Mouse (Mus musculus) T-helper 17 cell (primary cell): Measurements from ENCODE around the gene Htr1f.

ENCODE experiments used
- in situ Hi-C, 2 experiments: fragments of 300-600 bp; cut with MboI, MseI; formaldehyde crosslinking; loops; 1 replicate in 1 of 2; 2 replicates in 1 of 2; pipeline ENCODE4 v1.15.1; 2025; ENCODE audit warnings: high pct_unique_total_duplicates in 2 of 2

Htr1f gene

GRCm38 (mm10) chr16:64973533-64974305 is 131.9 kb downstream of the Htr1f start:
- in situ Hi-C loops: loop anchor here (5.0 to 10.0 kb wide), 2 partner anchors 59 to 439 kb away; no protein-coding TSS in a partner anchor

GRCm38 (mm10) chr16:64961690-64962089 is 144.0 kb downstream of the Htr1f start:
- in situ Hi-C loops: no loop called here

DNA sequence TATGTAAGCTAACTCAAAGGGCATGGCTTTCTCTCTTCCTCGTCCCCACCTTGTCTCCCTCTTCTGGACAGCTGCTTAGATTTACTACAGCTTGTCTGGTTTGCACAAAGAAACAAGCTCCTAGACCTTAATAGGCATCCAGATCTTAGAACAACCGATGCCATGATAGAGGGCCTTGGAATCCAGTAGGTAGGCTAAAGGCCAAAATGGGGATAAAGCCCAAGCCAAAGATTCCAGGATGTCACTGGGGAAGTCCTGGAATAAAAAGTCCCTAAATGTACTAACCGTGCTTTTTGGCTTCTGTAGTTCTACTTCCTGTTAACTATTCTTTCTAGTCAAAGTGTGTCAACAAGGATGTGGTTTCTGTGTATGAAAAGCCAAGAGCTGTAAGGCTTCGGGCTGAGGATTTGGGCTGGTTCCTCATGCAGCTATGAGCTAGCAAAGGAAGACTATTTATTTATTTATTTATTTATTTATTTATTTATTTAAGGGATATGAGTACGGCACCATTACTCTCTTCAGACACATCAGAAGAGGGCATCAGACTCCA is 163.9 kb downstream of the Htr1f start:
- in situ Hi-C loops: no loop called here

DNA sequence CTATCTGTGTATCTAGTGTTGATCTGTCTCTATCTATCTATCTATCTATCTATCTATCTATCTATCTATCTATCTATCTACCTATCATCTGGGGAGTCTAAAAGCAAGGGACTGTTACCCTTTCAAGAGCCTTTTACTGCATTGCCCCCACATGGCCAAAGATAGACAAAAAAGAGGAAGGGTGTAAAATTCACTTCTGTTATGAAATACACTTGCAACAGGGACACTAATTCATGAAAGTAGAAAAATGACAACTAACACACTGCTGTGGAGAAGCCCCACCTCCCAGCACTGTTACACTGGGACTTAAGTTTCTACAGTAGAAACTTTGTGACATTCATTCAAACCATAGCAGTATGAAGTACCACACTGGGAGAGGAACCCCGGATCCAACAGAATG is 170.9 kb downstream of the Htr1f start:
- in situ Hi-C loops: loop anchor here in 1 of 2 experiments (10.0 kb wide), 1 partner anchor 1990 kb away; no protein-coding TSS in a partner anchor

DNA sequence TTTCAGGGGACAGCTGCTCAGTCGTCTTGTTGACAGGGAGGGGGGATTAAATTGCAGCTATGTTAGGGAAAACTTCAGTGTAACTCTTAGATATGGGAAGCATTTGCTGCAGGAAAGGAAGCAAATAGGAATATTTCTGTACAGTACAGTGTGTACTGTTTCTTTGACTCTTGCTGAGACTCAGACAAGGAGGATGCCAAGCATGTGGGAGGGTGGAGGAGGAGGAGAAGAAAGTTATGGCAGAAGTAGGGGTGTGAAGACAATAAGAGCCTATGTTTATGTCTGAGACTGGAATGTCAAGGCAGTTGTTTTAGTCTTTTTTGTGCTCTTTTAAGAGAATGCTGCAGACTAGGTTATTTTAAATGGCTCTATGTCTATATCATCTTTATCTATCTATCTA is 171.6 kb downstream of the Htr1f start:
- in situ Hi-C loops: loop anchor here in 1 of 2 experiments (10.0 kb wide), 1 partner anchor 1989 kb away; no protein-coding TSS in a partner anchor

- in situ Hi-C loops: loop anchor here in 1 of 2 experiments (25.0 kb wide), 1 partner anchor 564 kb away; no protein-coding TSS in a partner anchor
Observed at GRCm38 (mm10) chr16:64923500-64923899, 182.2 kb downstream of the Htr1f start.

GRCm38 (mm10) chr16:64908747-64909146 is 196.9 kb downstream of the Htr1f start:
- in situ Hi-C loops: loop anchor here in 1 of 2 experiments (25.0 kb wide), 1 partner anchor 579 kb away; no protein-coding TSS in a partner anchor

DNA sequence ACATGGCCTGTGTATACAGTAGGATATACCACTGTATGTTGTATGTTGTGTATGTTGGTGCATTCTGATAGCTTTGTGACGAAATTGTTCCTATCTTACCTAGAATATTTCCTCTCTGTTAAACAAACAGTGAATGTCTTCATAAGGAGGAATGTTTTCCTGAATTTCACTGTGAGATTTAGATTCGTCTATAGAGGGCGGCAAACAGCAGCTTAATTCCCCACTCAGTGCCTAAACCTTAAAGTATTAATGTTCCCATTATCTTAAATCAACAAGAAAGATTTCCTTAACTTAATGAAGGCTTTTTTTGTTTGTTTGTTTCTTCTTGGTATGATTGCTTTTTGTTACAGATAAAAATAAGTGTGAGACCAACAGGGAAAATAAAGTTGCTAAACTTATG is 198.5 kb downstream of the Htr1f start:
- in situ Hi-C loops: loop anchor here in 1 of 2 experiments (25.0 kb wide), 1 partner anchor 580 kb away; no protein-coding TSS in a partner anchor

DNA sequence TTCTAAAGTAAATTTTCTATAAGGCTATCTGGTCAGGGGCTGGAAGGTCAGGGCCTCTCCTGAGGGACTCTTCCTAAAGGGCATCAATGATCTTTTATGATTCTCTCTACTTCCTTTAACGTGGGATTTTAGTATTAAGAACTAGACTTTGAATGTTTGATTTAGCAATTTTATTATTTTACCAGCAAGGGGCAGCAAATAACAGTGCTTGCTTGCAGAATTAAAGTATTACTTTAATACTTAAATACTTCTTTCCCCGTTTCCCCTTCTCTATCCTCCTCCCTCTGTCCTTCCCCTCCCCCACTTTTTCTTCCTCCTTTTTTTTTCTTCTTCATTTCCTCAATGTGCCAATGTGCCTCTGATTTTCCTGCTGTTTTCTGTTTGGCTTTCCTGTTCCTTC is 202.3 kb downstream of the Htr1f start:
- in situ Hi-C loops: loop anchor here in 1 of 2 experiments (25.0 kb wide), 1 partner anchor 584 kb away; no protein-coding TSS in a partner anchor

- in situ Hi-C loops: no loop called here
Observed at GRCm38 (mm10) chr16:64899084-64899483, 206.6 kb downstream of the Htr1f start.

DNA sequence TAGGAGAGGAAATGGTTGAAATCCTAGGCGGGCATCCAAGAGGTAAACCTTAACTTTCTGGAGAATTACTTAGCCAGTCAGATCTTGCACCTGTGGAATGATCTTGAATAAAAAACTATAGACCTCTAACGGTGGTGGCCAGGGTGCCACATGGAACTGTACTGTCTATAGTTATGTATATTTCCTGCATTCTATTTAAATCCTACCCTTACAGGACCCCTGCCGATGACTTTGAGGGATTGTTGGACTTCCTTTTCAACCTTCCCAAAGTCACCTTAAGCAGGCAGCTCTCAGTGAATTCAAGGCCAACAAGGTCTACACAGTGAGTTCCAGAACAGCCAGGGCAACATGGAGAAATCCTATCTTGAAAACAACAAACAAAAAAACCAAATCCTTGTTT is 216.2 kb downstream of the Htr1f start:
- in situ Hi-C loops: no loop called here

- in situ Hi-C loops: no loop called here
Observed at GRCm38 (mm10) chr16:64885547-64885946, 220.1 kb downstream of the Htr1f start.

GRCm38 (mm10) chr16:64885142-64885541 is 220.5 kb downstream of the Htr1f start:
- in situ Hi-C loops: no loop called here

DNA sequence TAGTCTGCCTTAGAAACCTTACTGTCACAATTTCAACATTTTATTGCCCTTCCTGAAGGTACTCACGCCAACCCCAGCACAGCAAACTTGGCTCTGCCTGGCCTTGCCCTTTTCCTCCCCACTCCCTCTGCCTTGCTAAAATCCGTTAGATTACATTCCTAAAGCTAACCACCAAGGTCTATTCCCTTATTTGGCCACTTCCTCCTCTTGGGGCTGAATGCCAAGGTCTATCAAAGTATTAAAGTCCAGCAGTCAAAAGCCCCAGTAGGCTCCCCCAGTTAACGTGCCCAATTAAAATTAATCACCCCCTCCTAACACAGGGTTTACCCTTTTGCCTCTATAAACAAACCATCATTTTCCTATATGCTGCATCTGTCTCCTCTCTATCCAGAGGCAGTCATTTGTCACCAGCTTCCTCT is 221.2 kb downstream of the Htr1f start:
- in situ Hi-C loops: no loop called here

DNA sequence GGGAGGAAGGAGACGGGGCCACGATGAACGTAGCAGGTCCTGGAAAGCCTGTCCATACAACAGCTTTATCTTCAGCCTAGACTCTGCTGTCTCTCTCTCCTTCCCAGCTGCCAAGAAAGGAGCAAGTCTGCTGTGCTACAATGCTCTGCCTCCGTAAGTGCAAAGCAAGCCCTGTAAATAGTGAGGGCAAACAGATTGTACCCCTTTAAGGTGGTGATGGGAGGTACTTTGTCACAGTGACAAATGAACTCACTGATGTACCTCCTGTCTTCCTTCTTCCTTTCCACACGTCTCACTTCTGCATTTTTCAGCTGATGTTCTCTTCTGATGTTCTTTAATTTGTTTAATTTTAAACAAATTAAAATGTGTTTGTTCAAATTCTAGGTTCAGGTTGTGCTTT is 221.8 kb downstream of the Htr1f start:
- in situ Hi-C loops: no loop called here

GRCm38 (mm10) chr16:64881442-64881841 is 224.2 kb downstream of the Htr1f start:
- in situ Hi-C loops: no loop called here

GRCm38 (mm10) chr16:64880986-64881385 is 224.7 kb downstream of the Htr1f start:
- in situ Hi-C loops: no loop called here

DNA sequence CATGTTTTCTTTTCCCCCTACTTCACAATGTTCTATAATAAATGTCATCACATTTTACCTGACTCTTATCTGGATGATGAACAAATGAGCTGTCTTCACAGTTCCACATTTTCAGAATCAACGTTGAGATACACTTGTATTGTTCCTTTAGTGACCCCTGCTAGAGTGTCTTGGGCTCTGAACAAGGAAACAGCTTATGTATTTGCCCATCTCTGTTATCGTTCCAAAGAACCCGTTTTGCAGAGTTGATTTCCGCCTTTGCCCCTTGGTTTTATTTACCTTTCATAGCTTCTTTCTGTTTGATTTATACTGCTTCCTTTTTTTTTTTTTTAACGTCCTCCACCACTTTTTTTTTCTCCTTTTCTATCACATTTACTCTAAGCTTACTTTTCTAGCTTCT is 225.9 kb downstream of the Htr1f start:
- in situ Hi-C loops: no loop called here

- in situ Hi-C loops: no loop called here
Observed at GRCm38 (mm10) chr16:64878611-64879132, 227.0 kb downstream of the Htr1f start.

GRCm38 (mm10) chr16:64877314-64877713 is 228.3 kb downstream of the Htr1f start:
- in situ Hi-C loops: no loop called here

GRCm38 (mm10) chr16:64876631-64877265 is 228.9 kb downstream of the Htr1f start:
- in situ Hi-C loops: no loop called here

- in situ Hi-C loops: no loop called here
Observed at GRCm38 (mm10) chr16:64875822-64876221, 229.8 kb downstream of the Htr1f start.
